Mouse (Mus musculus) frontal cortex, adult 2 months (tissue): ENCODE results near the gene Tmc1. TPM values are rescaled to one million over a fixed set of nuclear protein-coding genes. Genes with fewer than 3 reads are reported as not detected.
A peak's percentile ranks its signal among the peaks of the same experiment; 100 is the strongest.

Source experiments
- DNase-seq, 2 experiments: peaks; one replicate each; pipeline ENCODE4 v3.0.0; 2022; ENCODE audit warnings: low spot score in 1 of 2; ENCODE audit errors: extremely low spot score in 1 of 2
- polyA plus RNA-seq: library from polyadenylated mRNA; depleted of rRNA; stranded (reverse); fragments of >200 nt; gene quantifications from 2 replicates; pipeline ENCODE4 v1.2.3, GENCODE M21; 2012; rRNA removed

Gene Tmc1
- polyA plus RNA-seq, result 0.36 and 0.67 TPM in 2 replicates

- DNase-seq, result no peak
These were observed at the start of gene Tmc1 for GRCm38 (mm10) chr19:20953874-20954273. Tmc1 (minus strand) TSS chr19:20954202.

- no peak for DNase-seq
These were observed 47.5 kb upstream of the Tmc1 start for GRCm38 (mm10) chr19:21001552-21001951.

GRCm38 (mm10) chr19:20979244-20979643, 25.2 kb upstream of the Tmc1 start:
- DNase-seq, result no peak

GRCm38 (mm10) chr19:20978148-20978547, 24.1 kb upstream of the Tmc1 start:
- DNase-seq, result peak in 1 of 2 experiments; percentile 2

- DNase-seq, result no peak
These were observed 17.9 kb upstream of the Tmc1 start for GRCm38 (mm10) chr19:20971926-20972325.

- DNase-seq, result no peak
These were observed 813 bp upstream of the Tmc1 start for GRCm38 (mm10) chr19:20954815-20955214.

- no peak for DNase-seq
These were observed 9.6 kb downstream of the Tmc1 start for GRCm38 (mm10) chr19:20944446-20944845.

GRCm38 (mm10) chr19:20924282-20924681, 29.7 kb downstream of the Tmc1 start:
- no peak for DNase-seq

GRCm38 (mm10) chr19:20923336-20924211, 30.4 kb downstream of the Tmc1 start:
- DNase-seq, result no peak

- DNase-seq, result peak in 1 of 2 experiments; percentile 4
These were observed 35.8 kb downstream of the Tmc1 start for GRCm38 (mm10) chr19:20918241-20918640.

- DNase-seq, result no peak
These were observed 38.9 kb downstream of the Tmc1 start for GRCm38 (mm10) chr19:20915151-20915550.

GRCm38 (mm10) chr19:20910356-20910755, 43.6 kb downstream of the Tmc1 start:
- no peak for DNase-seq

- no peak for DNase-seq
These were observed 72.8 kb downstream of the Tmc1 start for GRCm38 (mm10) chr19:20881205-20881604.

- no peak for DNase-seq
These were observed 78.1 kb downstream of the Tmc1 start for GRCm38 (mm10) chr19:20875881-20876280.

GRCm38 (mm10) chr19:20861779-20862178, 92.2 kb downstream of the Tmc1 start:
- DNase-seq, result no peak

GRCm38 (mm10) chr19:20860270-20860669, 93.7 kb downstream of the Tmc1 start:
- no peak for DNase-seq

- no peak for DNase-seq
These were observed 96.2 kb downstream of the Tmc1 start for GRCm38 (mm10) chr19:20857819-20858218.

GRCm38 (mm10) chr19:20848906-20849305, 105.1 kb downstream of the Tmc1 start:
- DNase-seq, result peak in 1 of 2 experiments; percentile 12

GRCm38 (mm10) chr19:20847476-20848073, 106.4 kb downstream of the Tmc1 start:
- DNase-seq, result no peak

GRCm38 (mm10) chr19:20837422-20837821, 116.6 kb downstream of the Tmc1 start:
- no peak for DNase-seq

- no peak for DNase-seq
These were observed 117.8 kb downstream of the Tmc1 start for GRCm38 (mm10) chr19:20836055-20836845.
